In the genomic region with DNA sequence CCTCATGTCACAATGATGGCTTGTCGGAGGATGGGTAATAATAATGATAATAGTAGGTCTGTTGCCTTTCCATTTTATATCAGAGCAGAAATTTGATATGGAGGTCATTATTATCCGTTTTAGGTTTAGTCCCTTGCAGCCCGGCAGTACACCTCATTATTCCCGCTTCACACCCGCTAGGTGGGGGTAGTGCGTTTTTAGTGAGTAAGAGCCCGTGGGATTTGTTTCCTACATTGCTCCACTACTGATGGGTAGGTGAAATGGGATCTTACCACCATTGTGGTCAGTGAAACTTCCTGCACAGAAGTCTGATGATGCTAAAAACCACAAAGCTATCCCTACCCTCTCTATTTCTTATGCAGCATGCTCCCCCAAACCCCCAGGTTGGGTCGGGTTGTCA, we compare ENCODE assay signal across 8 mouse cellular contexts. TPM values are rescaled to one million over a fixed set of nuclear protein-coding genes. Genes with fewer than 3 reads are reported as not detected.
DNase-seq lines count a peak whose midpoint lies in the region; ATAC-seq lines count a peak whose summit lies in the region.

No protein-coding gene starts in this region.

- peak overlapping the region; percentile 77 for H3K9ac ChIP-seq in kidney, embryonic 16.5 days (replicated peaks; ENCODE audit: low read length)
- H3K9ac ChIP-seq in hindbrain, embryonic 12.5 days = peak overlapping the region; percentile 89
- H3K9ac ChIP-seq in liver, embryonic 15.5 days = peak overlapping the region; percentile 96
- peak overlapping the region; percentile 71 for H3K9ac ChIP-seq in neural tube, embryonic 15.5 days (replicated peaks)

- peak overlapping the region; percentile 86 for H3K27ac ChIP-seq in kidney, embryonic 16.5 days (ENCODE audit: low read length)
- peak overlapping the region; percentile 89 for H3K27ac ChIP-seq in hindbrain, embryonic 12.5 days
- peak overlapping the region; percentile 86 for H3K27ac ChIP-seq in liver, embryonic 15.5 days (replicated peaks)
- H3K27ac ChIP-seq in neural tube, embryonic 15.5 days (replicated peaks) = peak overlapping the region; percentile 93

- H3K9me3 ChIP-seq in kidney, embryonic 16.5 days (ENCODE audit: low read length) = no peaks in the 10 kb centered on the region
- H3K9me3 ChIP-seq in hindbrain, embryonic 12.5 days (replicated peaks) = no peaks in the 10 kb centered on the region
- H3K9me3 ChIP-seq in liver, embryonic 15.5 days (replicated peaks) = no peaks in the 10 kb centered on the region
- no peaks in the 10 kb centered on the region for H3K9me3 ChIP-seq in neural tube, embryonic 15.5 days (replicated peaks)

- 6% methylated on average over 8 of the region's 8 CpGs for WGBS in kidney, embryonic 16.5 days
- WGBS in hindbrain, embryonic 12.5 days = 7% methylated on average over 8 of the region's 8 CpGs
- 1% methylated on average over 8 of the region's 8 CpGs for WGBS in liver, embryonic 15.5 days (ENCODE audit: insufficient replicate concordance)
- 5% methylated on average over 8 of the region's 8 CpGs for WGBS in neural tube, embryonic 15.5 days

- peak; percentile 87 for ATAC-seq in kidney, embryonic 16.5 days (ENCODE audit: low FRiP score, low TSS enrichment)
- ATAC-seq in hindbrain, embryonic 12.5 days (ENCODE audit: low FRiP score) = peak; percentile 89
- peak; percentile 65 for ATAC-seq in liver, embryonic 15.5 days (ENCODE audit: insufficient read depth)
- peak; percentile 90 for ATAC-seq in neural tube, embryonic 15.5 days (ENCODE audit: low FRiP score)

- peak overlapping the region; percentile 65 for H3K4me3 ChIP-seq in kidney, embryonic 16.5 days (ENCODE audit: low read length)
- H3K4me3 ChIP-seq in hindbrain, embryonic 12.5 days = peak overlapping the region; percentile 86
- H3K4me3 ChIP-seq in liver, embryonic 15.5 days (replicated peaks) = peak overlapping the region; percentile 94
- H3K4me3 ChIP-seq in neural tube, embryonic 15.5 days (replicated peaks) = peak overlapping the region; percentile 70

- H3K4me2 ChIP-seq in kidney, embryonic 16.5 days (replicated peaks; ENCODE audit: low read depth, low read length) = peak overlapping the region; percentile 62
- peak overlapping the region; percentile 61 for H3K4me2 ChIP-seq in hindbrain, embryonic 12.5 days (replicated peaks)
- H3K4me2 ChIP-seq in liver, embryonic 15.5 days = peak overlapping the region; percentile 91
- peak overlapping the region; percentile 72 for H3K4me2 ChIP-seq in neural tube, embryonic 15.5 days

- no peak for DNase-seq in kidney, adult 18-20 months
- DNase-seq in MEL-GATA-1-ER (ENCODE audit: extremely low read depth, low read depth) = peak; percentile 68
- peak; percentile 92 for DNase-seq in embryo, embryonic 10.5 days (ENCODE audit: low spot score)
- no peak for DNase-seq in urinary bladder, postnatal 36 days (ENCODE audit: low spot score in 2 of 2)

- H3K36me3 ChIP-seq in kidney, embryonic 16.5 days (ENCODE audit: insufficient read depth, low read length) = peaks cover 3% of the 10 kb centered on the region; the same call in 1 of the 2 replicates
- no peaks in the 10 kb centered on the region for H3K36me3 ChIP-seq in hindbrain, embryonic 12.5 days
- H3K36me3 ChIP-seq in liver, embryonic 15.5 days (replicated peaks) = no peaks in the 10 kb centered on the region
- no peaks in the 10 kb centered on the region for H3K36me3 ChIP-seq in neural tube, embryonic 15.5 days

- H3K4me1 ChIP-seq in kidney, embryonic 16.5 days (ENCODE audit: insufficient read depth, low read length) = peaks cover 14% of the 10 kb centered on the region
- peaks cover 8% of the 10 kb centered on the region for H3K4me1 ChIP-seq in hindbrain, embryonic 12.5 days
- peaks cover 25% of the 10 kb centered on the region for H3K4me1 ChIP-seq in liver, embryonic 15.5 days (replicated peaks)
- peaks cover 18% of the 10 kb centered on the region for H3K4me1 ChIP-seq in neural tube, embryonic 15.5 days

- H3K27me3 ChIP-seq in kidney, embryonic 16.5 days (ENCODE audit: insufficient read depth, low read length) = no peaks in the 10 kb centered on the region
- H3K27me3 ChIP-seq in hindbrain, embryonic 12.5 days = no peaks in the 10 kb centered on the region
- no peaks in the 10 kb centered on the region for H3K27me3 ChIP-seq in liver, embryonic 15.5 days
- H3K27me3 ChIP-seq in neural tube, embryonic 15.5 days (replicated peaks) = no peaks in the 10 kb centered on the region

RNA-seq across cellular contexts. Expression of a gene that starts 0.5 kb away (rescaled TPM):
- polyA plus RNA-seq in kidney, embryonic 16.5 days (2015; fragmentation: Nextera tagmentation; extraction: Ambion mirVana) = 9.5 and 12.4 TPM in 2 replicates
- polyA plus RNA-seq in hindbrain, embryonic 12.5 days (2016; fragmentation: Nextera tagmentation; extraction: Ambion mirVana) = 5.0 and 6.2 TPM in 2 replicates
- 1.5 and 1.9 TPM in 2 replicates for polyA plus RNA-seq in liver, embryonic 15.5 days (2015; fragmentation: Nextera tagmentation; extraction: Ambion mirVana)
- 40.3 and 46.7 TPM in 2 replicates for polyA plus RNA-seq in neural tube, embryonic 15.5 days (2015; fragmentation: Nextera tagmentation; extraction: Ambion mirVana)

RNA-seq across cellular contexts. Expression of a gene that starts 0.6 kb away (rescaled TPM):
- polyA plus RNA-seq in kidney, embryonic 16.5 days (2015; fragmentation: Nextera tagmentation; extraction: Ambion mirVana) = 87.7 and 88.5 TPM in 2 replicates
- polyA plus RNA-seq in hindbrain, embryonic 12.5 days (2016; fragmentation: Nextera tagmentation; extraction: Ambion mirVana) = 83.0 and 90.7 TPM in 2 replicates
- polyA plus RNA-seq in liver, embryonic 15.5 days (2015; fragmentation: Nextera tagmentation; extraction: Ambion mirVana) = 23.8 and 26.2 TPM in 2 replicates
- polyA plus RNA-seq in neural tube, embryonic 15.5 days (2015; fragmentation: Nextera tagmentation; extraction: Ambion mirVana) = 70.4 and 71.1 TPM in 2 replicates

Comparison
In these comparisons a context has a peak if more than half of its experiments do, and no peak if none do; other contexts are left out.
1. DNase-seq: peak in MEL-GATA-1-ER (single experiment) and embryo, embryonic 10.5 days (single experiment); none in kidney, adult 18-20 months (single experiment) and urinary bladder, postnatal 36 days (0 of 2).
2. Peak in every context shown above with its lines, with median percentiles within 50 percentile points of each other: ATAC-seq, H3K27ac ChIP-seq, H3K4me2 ChIP-seq, H3K4me3 ChIP-seq and H3K9ac ChIP-seq.